Mouse (Mus musculus): Measurements from ENCODE around the gene Ccdc185.

DNA sequence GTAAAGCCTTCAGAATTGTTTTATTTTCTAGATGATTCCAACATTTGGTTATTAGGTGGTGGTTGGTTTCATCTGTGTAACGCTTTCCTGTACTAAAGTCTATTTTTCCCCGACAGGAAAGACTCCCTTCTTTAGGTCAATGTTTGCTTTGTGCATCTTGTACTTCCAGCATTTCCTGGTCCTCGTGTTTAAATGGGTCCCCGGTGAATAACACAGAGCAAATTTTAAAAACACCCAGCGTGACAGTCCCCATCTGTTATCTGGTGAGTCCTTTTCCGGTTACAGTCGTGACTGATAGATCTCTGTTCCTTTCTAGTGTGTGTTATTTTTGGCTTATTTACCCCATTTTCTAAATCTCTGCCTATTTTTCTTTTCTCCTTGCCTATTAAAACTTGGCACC lies 16.3 kb downstream of the Ccdc185 start:
- TF ChIP-seq CTCF (IDR thresholded peaks at IDR 0.05; ENCODE audit: low read depth, low read length) (no peak), POLR2A (IDR thresholded peaks at IDR 0.05; ENCODE audit: extremely low read depth, insufficient read depth, low read length) (no peak)

Measured in liver, adult 2 months (tissue).